Mouse (Mus musculus) embryo, embryonic 11 days (tissue): ENCODE measurements around the gene Gm10717.
"Not testable (repeated sequence)": the region's sequence is repeated elsewhere in the genome, so short reads cannot be mapped to it uniquely, and the experiment has no call there.

Source experiments
- DNase-seq: peaks from one replicate; pipeline ENCODE4 v3.0.0-alpha.2; 2015

The Gm10717 gene

GRCm38 (mm10) chr9:3026136-3026535, 919 bp downstream of the Gm10717 start:
- not testable (repeated sequence) for DNase-seq

- DNase-seq: not testable (repeated sequence)
These were observed 1.5 kb downstream of the Gm10717 start for GRCm38 (mm10) chr9:3026741-3027140.

- DNase-seq: peak; percentile 49
These were observed 2.0 kb downstream of the Gm10717 start for GRCm38 (mm10) chr9:3027200-3027599.

GRCm38 (mm10) chr9:3029276-3030000, 4.2 kb downstream of the Gm10717 start:
- not testable (repeated sequence) for DNase-seq

GRCm38 (mm10) chr9:3030677-3031318, 5.6 kb downstream of the Gm10717 start:
- DNase-seq: peak; percentile 80

- not testable (repeated sequence) for DNase-seq
These were observed 9.1 kb downstream of the Gm10717 start, which contains the start of gene Gm17535 for GRCm38 (mm10) chr9:3034299-3034698. TSS of gene Gm17535 (plus strand) at chr9:3034599.

GRCm38 (mm10) chr9:3036577-3036976, 11.4 kb downstream of the Gm10717 start, which contains the start of gene Gm10715:
TSS of gene Gm10715 (plus strand) at chr9:3036877.
- not testable (repeated sequence) for DNase-seq

- peak; percentile 1 for DNase-seq
These were observed 12.9 kb downstream of the Gm10717 start for GRCm38 (mm10) chr9:3038161-3038560.
